Comparison of ENCODE assay signal across 15 mouse cellular contexts in the genomic region with DNA sequence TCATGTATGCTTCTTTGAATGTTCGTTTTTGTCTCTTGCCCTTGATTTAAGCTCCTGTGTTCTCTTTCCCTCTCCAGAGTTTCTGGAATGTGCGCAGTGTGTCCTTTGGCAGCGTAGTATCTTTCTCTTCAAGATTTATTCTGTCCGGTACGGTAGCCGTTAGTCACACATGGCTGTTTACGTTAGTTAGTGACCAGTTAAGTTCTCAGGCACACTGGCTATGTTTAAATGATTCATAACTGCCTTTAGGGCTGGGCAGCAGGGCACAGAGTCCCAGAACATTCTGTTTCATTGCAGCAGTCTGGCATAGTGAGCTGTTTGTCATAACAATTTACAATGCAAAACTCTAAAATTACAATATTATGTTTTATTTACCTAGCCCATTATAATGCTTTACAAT.
DNase-seq lines count a peak whose midpoint lies in the region; ATAC-seq lines count a peak whose summit lies in the region.
"Had no signal": no experiment of that assay in that cellular context is flagged by ENCODE, and none has a peak within 500 bp of the region (broad histone marks: within the 10 kb centered on the region; RNA-seq: fewer than 3 reads in every experiment).

No protein-coding gene starts in this region.

- H3K27me3 ChIP-seq in kidney, embryonic 16.5 days (ENCODE audit: insufficient read depth, low read length): no peaks in the 10 kb centered on the region
- no peaks in the 10 kb centered on the region for H3K27me3 ChIP-seq in limb, embryonic 10.5 days (ENCODE audit: low read depth, poor library complexity, severe bottlenecking)
- H3K27me3 ChIP-seq: heart, embryonic 13.5 days had no signal

- peak; percentile 10 for DNase-seq in gastrocnemius, adult 18-20 months (ENCODE audit: low spot score)
- no peak for DNase-seq in gastrocnemius, postnatal 36 days
- peak; percentile 39 to 56 for DNase-seq in kidney, adult 8-10 months
- peak; percentile 19 for DNase-seq in adrenal gland, postnatal 10 days
- DNase-seq in lung, postnatal 10 days: peak; percentile 61
- DNase-seq in frontal cortex, postnatal 36 days (ENCODE audit: low spot score in 2 of 2): no peak
- no peak for DNase-seq in limb, embryonic 10.5 days (ENCODE audit: low spot score)
- DNase-seq: B cell, adult 2 months had no signal

- no peak overlapping the region for H3K4me2 ChIP-seq in kidney, embryonic 16.5 days (replicated peaks; ENCODE audit: low read depth, low read length)
- H3K4me2 ChIP-seq: heart, embryonic 13.5 days had no signal

- no peak overlapping the region for H3K9ac ChIP-seq in kidney, embryonic 16.5 days (replicated peaks; ENCODE audit: low read length)
- H3K9ac ChIP-seq: heart, embryonic 13.5 days; liver, embryonic 14.5 days had no signal

- H3K4me1 ChIP-seq in kidney, embryonic 16.5 days (ENCODE audit: insufficient read depth, low read length): peaks cover 14% of the 10 kb centered on the region
- no peaks in the 10 kb centered on the region for H3K4me1 ChIP-seq in limb, embryonic 10.5 days
- H3K4me1 ChIP-seq: midbrain, embryonic 10.5 days had no signal

- ATAC-seq in kidney, embryonic 16.5 days (ENCODE audit: low FRiP score, low TSS enrichment): no peak; the same call in 1 of the 2 replicates
- ATAC-seq: hindbrain, postnatal 0 days had no signal

- H3K36me3 ChIP-seq in kidney, embryonic 16.5 days (ENCODE audit: insufficient read depth, low read length): peaks cover 9% of the 10 kb centered on the region; the same call in 1 of the 2 replicates
- H3K36me3 ChIP-seq in limb, embryonic 10.5 days: peaks cover 36% of the 10 kb centered on the region

- 44% methylated on average over 7 of the region's 7 CpGs for WGBS in kidney, embryonic 16.5 days
- WGBS in limb, embryonic 10.5 days: 90% methylated on average over 7 of the region's 7 CpGs

- no peak overlapping the region for H3K27ac ChIP-seq in kidney, embryonic 16.5 days (ENCODE audit: low read length)
- H3K27ac ChIP-seq in limb, embryonic 10.5 days: no peak overlapping the region
- H3K27ac ChIP-seq: heart, embryonic 13.5 days; hindbrain, postnatal 0 days; liver, embryonic 14.5 days; midbrain, embryonic 10.5 days had no signal

- no peaks in the 10 kb centered on the region for H3K9me3 ChIP-seq in kidney, embryonic 16.5 days (ENCODE audit: low read length)
- no peaks in the 10 kb centered on the region for H3K9me3 ChIP-seq in limb, embryonic 10.5 days (replicated peaks)
- H3K9me3 ChIP-seq: G1E; heart, embryonic 13.5 days; midbrain, embryonic 10.5 days had no signal

- no peak overlapping the region for H3K4me3 ChIP-seq in kidney, embryonic 16.5 days (ENCODE audit: low read length)
- H3K4me3 ChIP-seq in limb, embryonic 10.5 days: no peak overlapping the region
- H3K4me3 ChIP-seq: heart, embryonic 13.5 days; midbrain, embryonic 10.5 days; myocyte had no signal

- intact Hi-C loops in gastrocnemius, postnatal 36 days (cut with DNase I): no loop called here

Comparison
In these comparisons a context has a peak if more than half of its experiments do, and no peak if none do; other contexts are left out.
1. DNase-seq: peak in gastrocnemius, adult 18-20 months (single experiment), kidney, adult 8-10 months (2 of 2), adrenal gland, postnatal 10 days (single experiment) and lung, postnatal 10 days (single experiment); none in gastrocnemius, postnatal 36 days (0 of 2), frontal cortex, postnatal 36 days (0 of 2) and limb, embryonic 10.5 days (single experiment).